Mouse (Mus musculus) thymus, adult 2 months (tissue): ENCODE results near the gene Ttc16. TPM values are rescaled to one million over a fixed set of nuclear protein-coding genes. Genes with fewer than 3 reads are reported as not detected.

Source experiments
- DNase-seq: peaks from one replicate; pipeline ENCODE4 v3.0.0; 2021
- H3K27ac ChIP-seq: fragments of 200-500 bp; 2 replicates; pipeline ENCODE4 v1.5.1; 2012; ENCODE audit warnings: low read length, control low read depth; ENCODE audit not compliant: control insufficient read depth, insufficient read depth
- H3K27me3 ChIP-seq: fragments of 200-500 bp; 2 replicates; pipeline ENCODE4 v1.6.1; 2012; ENCODE audit warnings: mild to moderate bottlenecking, low read length, moderate library complexity, mixed read lengths; ENCODE audit not compliant: control insufficient read depth, insufficient read depth
- H3K36me3 ChIP-seq: fragments of 200-500 bp; 2 replicates; pipeline ENCODE4 v1.6.1; 2012; ENCODE audit warnings: mild to moderate bottlenecking, low read length, moderate library complexity; ENCODE audit not compliant: control insufficient read depth, insufficient read depth
- H3K4me1 ChIP-seq: fragments of 200-500 bp; replicated peaks from 2 replicates; pipeline ENCODE4 v1.6.1; 2012; ENCODE audit warnings: low read length; ENCODE audit not compliant: control insufficient read depth, insufficient read depth
- H3K4me3 ChIP-seq: fragments of 200-500 bp; 2 replicates; pipeline ENCODE4 v1.5.1; 2012; ENCODE audit warnings: mild to moderate bottlenecking, low read length, control low read depth, moderate library complexity; ENCODE audit not compliant: control insufficient read depth, insufficient read depth
- CTCF ChIP-seq: fragments of 200-500 bp; IDR thresholded peaks from 2 replicates; pipeline ENCODE4 v1.5.1; 2012; ENCODE audit warnings: mild to moderate bottlenecking, control low read depth, low read length, moderate library complexity, borderline replicate concordance; ENCODE audit not compliant: control insufficient read depth, poor library complexity, insufficient read depth; ENCODE audit errors: extremely low read depth
- POLR2A ChIP-seq: fragments of 200-500 bp; IDR thresholded peaks from 2 replicates; pipeline ENCODE4 v1.6.1; 2012; ENCODE audit warnings: mild to moderate bottlenecking, low read length, control low read depth, moderate library complexity; ENCODE audit not compliant: control insufficient read depth, poor library complexity, insufficient read depth; ENCODE audit errors: extremely low read depth
- WGBS: fragments of 180-500 bp; shearing (Covaris S2); methylation state at CpG from one replicate; pipeline ENCODE4 v1.1.7; 2018; 5-methylcytosine and 5-hydroxymethylcytosine counted together
- polyA plus RNA-seq: library from polyadenylated mRNA; depleted of rRNA; stranded (reverse); fragments of >200 nt; gene quantifications from 2 replicates; pipeline ENCODE4 v1.2.3, GENCODE M21; 2012; rRNA removed

The Ttc16 gene
- polyA plus RNA-seq: 1.9 and 2.3 TPM in 2 replicates

DNA sequence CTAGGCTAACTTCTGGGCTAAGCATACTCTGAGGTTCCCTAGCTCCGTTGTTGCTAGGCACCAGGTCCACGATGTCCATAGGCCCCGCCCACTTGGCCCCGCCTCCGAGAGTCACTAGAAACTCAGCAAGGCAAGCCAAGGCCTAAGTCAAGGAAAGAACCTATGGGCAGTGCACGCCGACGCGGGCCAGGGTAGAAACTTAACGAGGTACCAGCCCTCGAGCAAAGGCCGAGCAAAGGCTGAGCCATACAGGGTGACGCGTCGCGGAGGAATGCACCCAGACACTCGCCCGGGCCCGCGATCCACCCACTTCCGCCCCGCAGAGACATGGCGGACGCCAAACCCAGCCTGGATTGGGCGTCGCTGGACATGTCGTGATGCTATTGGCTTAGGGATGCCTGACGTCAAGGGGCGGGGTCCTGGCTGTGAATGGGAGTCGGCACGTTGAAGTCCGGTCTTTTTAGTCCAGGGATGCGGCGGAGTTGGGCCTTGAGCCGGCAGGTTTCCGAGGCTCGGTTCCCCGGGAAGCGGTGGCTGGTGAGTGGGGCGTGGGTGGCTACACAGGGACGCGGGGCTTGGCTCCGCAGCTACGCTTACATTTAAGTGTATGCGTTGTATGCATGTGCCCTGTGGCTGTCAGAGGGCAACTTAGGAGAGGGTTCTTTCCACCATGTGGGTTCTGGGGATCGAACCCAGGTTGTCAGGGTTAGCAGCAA, at the start of gene Ttc16, which contains the start of gene Ptrh1:
Gene Ttc16 (minus strand): TSS at position 275 of the 716 bp plus-strand sequence.
Gene Ptrh1 (plus strand): TSS at position 428 of the 716 bp plus-strand sequence.
- H3K4me1 ChIP-seq: peaks cover 62% of the 10 kb centered on the region
- TF ChIP-seq CTCF (0 out of 2 replicates have a peak, but pooled peaks have one; percentile 22), POLR2A (0 out of 2 replicates have a peak, but pooled peaks have one; percentile 56)
- peak within 1 kb of the TSS; percentile 78 for H3K4me3 ChIP-seq
- no peaks in the 10 kb centered on the region for H3K36me3 ChIP-seq
- peak; percentile 98 for DNase-seq
- no peaks in the 10 kb centered on the region for H3K27me3 ChIP-seq
- WGBS: under 1% methylated on average over 46 of the region's 46 CpGs
- peak within 1 kb of the TSS; percentile 0; the same call in 1 of the 2 replicates for H3K27ac ChIP-seq

DNA sequence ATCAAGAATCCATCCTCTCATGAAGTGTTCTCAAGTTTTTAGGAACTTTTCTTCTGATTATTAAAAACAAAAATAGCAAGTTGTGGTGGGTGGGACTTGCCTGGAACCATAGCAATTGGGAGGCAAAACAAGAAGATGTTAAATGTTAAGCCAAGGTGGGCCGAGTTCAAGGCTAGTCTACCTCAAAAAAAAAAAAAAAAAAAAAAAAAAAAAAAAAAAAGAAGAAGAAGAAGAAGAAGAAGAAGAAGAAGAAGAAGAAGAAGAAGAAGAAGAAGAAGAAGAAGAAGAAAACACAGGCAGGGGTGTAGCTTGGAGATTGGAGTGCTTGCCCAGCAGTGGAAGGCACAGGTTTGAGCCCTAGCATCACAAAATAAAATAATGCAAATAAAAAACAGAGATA, 49.3 kb upstream of the Ttc16 start:
- no peaks in the 10 kb centered on the region for H3K4me1 ChIP-seq
- TF ChIP-seq CTCF (no peak), POLR2A (no peak)
- no peaks in the 10 kb centered on the region for H3K27me3 ChIP-seq
- WGBS: 75% methylated on average over 1 of the region's 1 CpGs
- no peak overlapping the region for H3K4me3 ChIP-seq
- no peak overlapping the region for H3K27ac ChIP-seq
- no peak for DNase-seq
- no peaks in the 10 kb centered on the region for H3K36me3 ChIP-seq

DNA sequence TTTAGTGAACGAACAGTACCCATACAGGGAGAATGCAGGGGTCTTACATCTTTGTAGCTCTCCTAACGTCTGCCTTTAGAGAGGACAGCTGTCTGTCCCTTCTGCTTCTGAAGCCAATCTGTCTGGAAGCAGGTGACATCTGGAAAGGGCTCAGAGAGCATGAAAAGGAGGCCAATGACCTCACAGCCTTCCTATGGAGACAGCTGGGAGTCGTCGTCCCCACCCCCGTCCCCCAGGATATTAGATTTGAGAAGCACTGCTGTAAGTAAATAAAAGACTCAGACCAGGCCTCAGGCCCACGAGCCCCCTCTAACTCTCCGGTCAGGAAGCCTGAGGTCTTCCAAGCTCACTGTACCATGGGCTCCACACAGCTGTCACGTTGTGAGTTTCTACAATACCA, 48.7 kb upstream of the Ttc16 start:
- H3K27ac ChIP-seq: no peak overlapping the region
- DNase-seq: no peak
- WGBS: 87% methylated on average over 8 of the region's 8 CpGs
- H3K4me3 ChIP-seq: no peak overlapping the region
- H3K4me1 ChIP-seq: no peaks in the 10 kb centered on the region
- no peaks in the 10 kb centered on the region for H3K27me3 ChIP-seq
- TF ChIP-seq POLR2A: no peak
- TF ChIP-seq CTCF: no peak
- no peaks in the 10 kb centered on the region for H3K36me3 ChIP-seq

DNA sequence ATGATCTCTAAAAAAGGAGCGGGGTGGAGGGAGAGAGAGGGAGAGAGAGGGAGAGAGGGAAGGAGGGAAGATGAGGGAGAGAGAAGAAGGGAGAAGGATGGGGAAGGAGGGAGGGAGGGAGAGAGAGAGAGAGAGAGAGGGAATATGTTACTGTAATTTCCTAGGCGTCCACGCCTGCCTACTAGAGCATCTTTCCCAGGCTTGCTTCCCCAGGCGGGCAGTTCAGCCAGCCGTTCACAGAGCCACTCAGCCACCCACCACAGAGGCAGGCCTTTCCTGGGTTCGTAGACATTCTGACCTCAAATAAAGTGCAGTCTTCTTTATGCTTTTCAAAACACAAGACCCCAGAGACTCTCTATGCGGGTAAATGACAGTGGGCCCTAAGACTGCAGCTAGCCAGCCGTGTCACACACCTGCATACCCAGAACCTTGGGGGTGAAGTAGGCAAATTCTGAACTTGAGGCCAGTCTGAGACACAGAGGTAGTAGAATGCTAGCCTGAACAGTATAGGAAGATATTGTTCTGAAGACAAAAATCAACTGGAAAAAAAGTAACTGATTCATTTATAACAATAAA, 48.2 kb upstream of the Ttc16 start:
- 93% methylated on average over 8 of the region's 8 CpGs for WGBS
- Histone ChIP-seq H3K4me3 (no peak overlapping the region), H3K36me3 (no peaks in the 10 kb centered on the region), H3K27ac (no peak overlapping the region), H3K4me1 (no peaks in the 10 kb centered on the region), H3K27me3 (no peaks in the 10 kb centered on the region)
- DNase-seq: no peak
- TF ChIP-seq CTCF: no peak
- TF ChIP-seq POLR2A: no peak

DNA sequence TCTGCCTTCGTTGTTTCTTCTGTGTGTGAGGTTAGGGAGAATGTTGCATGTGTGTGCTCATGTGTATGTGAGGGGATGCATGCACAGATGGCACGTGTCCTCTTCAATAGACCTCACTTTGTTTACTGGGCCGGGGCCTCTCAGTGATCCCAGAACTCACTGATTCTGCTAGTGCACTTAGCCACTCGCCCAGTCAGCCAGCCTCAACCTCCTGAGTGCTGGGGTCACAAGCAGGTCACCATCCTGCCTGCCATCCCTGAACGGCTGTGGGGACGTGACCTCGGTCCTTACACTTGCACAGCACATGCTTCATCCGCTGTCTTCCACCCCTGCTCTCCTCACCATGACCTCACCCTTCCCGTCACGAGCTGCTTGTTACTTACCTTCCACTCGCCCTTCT, 47.7 kb upstream of the Ttc16 start:
- no peak for TF ChIP-seq POLR2A
- WGBS: 94% methylated on average over 11 of the region's 11 CpGs

DNA sequence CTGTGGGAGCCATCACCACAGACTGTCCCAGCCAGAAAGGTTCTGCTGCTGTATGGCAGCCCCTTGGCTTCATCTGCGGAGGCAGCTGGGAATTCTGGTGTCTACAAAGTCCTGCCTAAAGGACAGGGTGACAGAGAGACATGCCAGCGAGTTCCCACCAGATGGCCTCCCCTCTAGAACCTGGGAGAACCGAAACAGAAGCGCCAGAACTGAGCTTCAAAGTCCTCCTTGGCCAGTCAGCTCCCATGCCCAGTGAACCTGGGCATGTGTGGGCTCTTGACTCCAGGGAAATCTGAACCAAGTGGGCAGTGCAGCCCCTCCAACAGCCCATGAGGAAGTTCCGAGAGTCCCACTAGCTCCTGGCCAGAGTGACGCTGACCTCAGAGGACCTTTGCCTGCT, 47.2 kb upstream of the Ttc16 start:
- TF ChIP-seq POLR2A (no peak), CTCF (no peak)
- H3K4me3 ChIP-seq: no peak overlapping the region
- H3K36me3 ChIP-seq: no peaks in the 10 kb centered on the region
- no peaks in the 10 kb centered on the region for H3K4me1 ChIP-seq
- H3K27ac ChIP-seq: no peak overlapping the region
- 97% methylated on average over 6 of the region's 6 CpGs for WGBS
- H3K27me3 ChIP-seq: no peaks in the 10 kb centered on the region
- no peak for DNase-seq

More for the DNA sequence above, 47.7 kb upstream of the Ttc16 start:
- H3K27ac ChIP-seq: no peak overlapping the region
- no peaks in the 10 kb centered on the region for H3K36me3 ChIP-seq
- no peak for DNase-seq
- H3K4me1 ChIP-seq: no peaks in the 10 kb centered on the region
- H3K27me3 ChIP-seq: no peaks in the 10 kb centered on the region
- H3K4me3 ChIP-seq: no peak overlapping the region
